Mouse (Mus musculus): ENCODE data around the gene Meis3.

Gene Meis3

GRCm38 (mm10) chr7:16160702-16161101 lies 14.2 kb upstream of the Meis3 start:
- no peak for DNase-seq (ENCODE audit: low spot score in 2 of 2)

DNA sequence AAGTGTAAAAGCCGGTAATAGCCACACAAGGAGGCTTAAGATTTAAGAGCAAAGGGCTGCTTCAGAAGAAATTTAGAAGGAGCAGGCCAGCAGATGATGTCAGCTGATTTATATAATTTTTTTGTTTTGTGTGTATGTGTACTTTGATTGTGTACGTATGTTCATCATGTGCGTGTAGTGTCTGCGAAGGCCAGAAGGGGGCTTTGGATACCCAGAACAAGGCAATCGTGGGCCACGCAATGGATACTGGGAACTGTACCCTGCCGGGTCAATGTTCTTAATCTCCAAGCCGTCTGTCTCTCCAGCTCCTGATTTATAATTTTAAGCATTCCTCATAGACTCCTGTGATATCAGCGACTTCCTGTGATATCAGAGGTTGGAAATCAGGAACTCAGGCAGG lies 13.6 kb upstream of the Meis3 start:
- no peak for DNase-seq (ENCODE audit: low spot score in 2 of 2)

GRCm38 (mm10) chr7:16162036-16162435 lies 12.9 kb upstream of the Meis3 start:
- no peak for DNase-seq (ENCODE audit: low spot score in 2 of 2)

DNA sequence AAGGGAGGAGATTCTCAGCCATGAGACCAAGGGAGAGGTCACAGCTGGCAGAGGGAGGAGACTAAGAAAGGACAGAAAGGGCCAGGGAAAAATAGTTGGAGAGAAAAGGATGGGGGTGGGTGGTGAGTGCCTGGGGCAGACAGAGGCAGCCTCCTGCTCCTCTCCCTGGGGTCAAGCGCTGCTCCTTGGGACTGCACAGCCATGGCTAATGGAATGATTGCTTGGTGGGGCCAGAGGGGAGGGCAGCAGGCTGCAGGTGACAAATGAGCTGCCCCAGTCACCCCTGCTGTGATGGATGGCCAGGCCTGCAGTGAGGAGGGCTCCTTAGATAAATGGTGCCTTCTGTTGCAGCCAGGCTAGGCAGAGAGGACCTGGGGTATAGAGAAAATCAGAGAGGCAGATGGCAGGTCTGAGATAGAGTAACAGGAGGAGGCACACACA lies 2.7 kb upstream of the Meis3 start:
- DNase-seq (ENCODE audit: low spot score in 2 of 2): no peak

GRCm38 (mm10) chr7:16172586-16173140 lies 2.2 kb upstream of the Meis3 start:
- no peak for DNase-seq (ENCODE audit: low spot score in 2 of 2)

GRCm38 (mm10) chr7:16173146-16173545 lies 1.7 kb upstream of the Meis3 start:
- DNase-seq (ENCODE audit: low spot score in 2 of 2): no peak

- DNase-seq (ENCODE audit: low spot score in 2 of 2): no peak
Observed at GRCm38 (mm10) chr7:16175542-16175931, 647 bp downstream of the Meis3 start.

DNA sequence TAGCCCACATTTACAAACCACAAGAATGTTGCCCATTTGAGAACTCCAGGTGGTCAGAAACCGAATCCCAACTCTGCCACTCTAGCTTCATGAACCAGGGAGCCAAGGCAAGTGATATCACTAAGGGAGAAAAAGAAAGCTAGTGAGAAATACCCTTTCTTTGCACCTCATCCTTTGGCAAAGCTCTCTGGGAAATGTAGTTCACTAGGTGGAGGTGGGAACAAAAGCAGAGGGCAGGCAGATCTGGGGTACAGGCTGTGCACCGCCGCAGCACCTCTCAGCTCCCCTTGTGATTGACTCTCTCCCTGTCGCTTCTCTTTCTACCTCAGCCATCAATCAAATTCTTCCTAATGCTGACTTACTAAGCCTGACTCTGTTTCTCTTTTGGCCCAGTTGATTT lies 3.2 kb downstream of the Meis3 start:
- DNase-seq (ENCODE audit: low spot score in 2 of 2): no peak

DNA sequence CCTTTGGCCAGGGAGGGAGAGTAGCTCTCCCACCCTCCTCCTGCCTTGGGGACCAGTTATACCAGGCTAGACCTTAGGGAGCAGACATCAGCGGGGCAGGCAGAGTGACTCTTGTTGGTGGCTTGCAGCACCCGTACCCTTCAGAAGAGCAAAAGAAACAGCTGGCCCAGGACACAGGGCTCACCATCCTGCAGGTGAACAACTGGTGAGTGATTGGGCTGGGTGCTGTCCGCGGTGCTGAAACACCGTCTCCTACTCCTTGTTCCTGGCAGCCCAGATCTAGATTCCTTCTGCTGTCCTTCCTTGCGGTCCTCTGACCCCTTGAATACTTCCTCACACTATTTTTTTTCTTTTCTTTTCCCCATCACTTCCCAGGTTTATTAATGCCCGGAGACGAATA lies 8.8 kb downstream of the Meis3 start:
- DNase-seq (ENCODE audit: low spot score in 2 of 2): no peak

- DNase-seq (ENCODE audit: low spot score in 2 of 2): no peak
Observed at GRCm38 (mm10) chr7:16187494-16187893, 12.6 kb downstream of the Meis3 start.

GRCm38 (mm10) chr7:16192315-16192714 lies 17.4 kb downstream of the Meis3 start:
- peak; percentile 65 to 67 for DNase-seq (ENCODE audit: low spot score in 2 of 2)

- no peak for DNase-seq (ENCODE audit: low spot score in 2 of 2)
Observed at GRCm38 (mm10) chr7:16193702-16194101, 18.8 kb downstream of the Meis3 start.

DNA sequence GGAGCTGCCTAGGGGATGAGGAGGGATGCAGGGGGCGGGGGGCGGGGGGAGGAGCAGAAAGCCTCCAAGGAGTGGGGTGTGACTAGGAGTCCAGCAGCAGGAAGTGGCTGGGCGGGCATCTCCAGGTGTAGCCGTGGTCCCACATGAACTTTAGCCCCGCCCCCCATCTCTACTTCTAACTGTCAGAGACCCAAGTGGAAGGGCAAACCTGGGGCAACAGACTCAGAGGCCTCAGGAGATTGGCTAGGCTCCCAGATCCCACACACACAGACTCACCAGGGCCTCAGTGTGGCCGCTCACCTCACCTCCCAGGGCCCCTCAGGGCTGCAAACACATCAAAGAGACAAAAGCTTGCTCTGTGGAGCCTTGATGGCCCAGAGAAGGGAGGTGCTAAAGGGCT lies 21.7 kb downstream of the Meis3 start:
- no peak for DNase-seq (ENCODE audit: low spot score in 2 of 2)

DNA sequence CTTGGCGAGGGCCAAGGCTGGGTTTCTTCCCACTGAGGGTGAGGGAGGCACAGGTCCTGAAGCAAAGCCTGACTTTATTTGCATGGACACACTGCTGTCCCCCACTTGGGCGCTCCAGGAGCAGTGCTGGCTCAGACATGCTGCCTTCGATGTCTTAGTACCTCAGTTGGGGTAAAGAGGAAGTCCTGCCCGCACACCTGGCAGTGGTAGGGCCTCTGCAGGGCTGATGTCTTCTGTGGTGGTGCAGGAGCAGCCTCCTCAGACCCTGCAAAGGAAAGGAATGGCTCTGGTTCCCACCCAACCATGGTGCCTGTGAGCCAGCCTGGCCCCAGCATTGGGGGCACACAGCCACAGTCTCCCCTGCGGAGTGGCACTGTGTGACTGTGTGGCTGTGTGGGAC lies 22.3 kb downstream of the Meis3 start:
- no peak for DNase-seq (ENCODE audit: low spot score in 2 of 2)

- DNase-seq (ENCODE audit: low spot score in 2 of 2): no peak
Observed at GRCm38 (mm10) chr7:16198540-16198939, 23.6 kb downstream of the Meis3 start.

GRCm38 (mm10) chr7:16201136-16201535 lies 26.2 kb downstream of the Meis3 start:
- DNase-seq (ENCODE audit: low spot score in 2 of 2): no peak

DNA sequence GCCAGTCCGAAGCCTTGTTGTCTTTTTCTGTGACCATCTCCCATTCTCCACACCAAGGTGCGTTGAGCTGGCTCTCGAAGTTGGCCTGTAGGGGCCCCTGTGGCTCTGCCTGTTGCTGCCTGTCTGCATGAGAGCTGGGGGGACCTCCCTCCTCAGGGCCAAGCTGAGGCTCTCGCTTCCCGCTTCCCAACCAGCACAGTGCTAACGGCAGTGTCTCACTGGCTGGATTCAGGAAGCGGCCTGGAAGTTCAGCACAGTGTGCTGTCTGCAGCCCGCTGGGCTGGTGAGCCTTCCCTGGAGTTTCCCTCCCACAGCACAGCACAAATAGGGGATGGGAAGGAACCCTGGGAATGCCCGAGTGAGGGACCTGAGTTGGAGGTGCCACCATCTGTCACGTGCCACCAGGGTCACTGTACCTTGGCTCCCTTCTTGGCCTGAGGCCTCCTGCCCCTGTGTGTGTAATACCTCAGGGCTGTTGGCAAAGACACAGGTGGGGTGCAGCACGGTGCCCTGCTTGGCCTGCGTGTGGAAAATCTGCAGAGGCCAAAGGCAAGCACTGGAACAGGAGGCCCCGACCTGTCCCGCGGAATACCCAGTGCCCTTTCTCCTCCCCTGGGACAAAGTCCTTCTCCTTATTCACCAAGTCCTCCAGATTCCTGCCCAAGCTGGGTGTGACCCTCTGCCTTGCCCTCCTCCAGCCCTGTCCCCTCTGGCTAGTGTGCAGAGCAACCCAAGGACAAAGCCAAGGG lies 28.0 kb downstream of the Meis3 start:
- no peak for DNase-seq (ENCODE audit: low spot score in 2 of 2)

GRCm38 (mm10) chr7:16203505-16203903 lies 28.6 kb downstream of the Meis3 start:
- DNase-seq (ENCODE audit: low spot score in 2 of 2): no peak

- no peak for DNase-seq (ENCODE audit: low spot score in 2 of 2)
Observed at GRCm38 (mm10) chr7:16204791-16205190, 29.9 kb downstream of the Meis3 start.

GRCm38 (mm10) chr7:16207076-16207475 lies 32.2 kb downstream of the Meis3 start:
- DNase-seq (ENCODE audit: low spot score in 2 of 2): no peak

- DNase-seq (ENCODE audit: low spot score in 2 of 2): peak; percentile 26 to 63
Observed at GRCm38 (mm10) chr7:16207496-16207895, 32.6 kb downstream of the Meis3 start.

DNA sequence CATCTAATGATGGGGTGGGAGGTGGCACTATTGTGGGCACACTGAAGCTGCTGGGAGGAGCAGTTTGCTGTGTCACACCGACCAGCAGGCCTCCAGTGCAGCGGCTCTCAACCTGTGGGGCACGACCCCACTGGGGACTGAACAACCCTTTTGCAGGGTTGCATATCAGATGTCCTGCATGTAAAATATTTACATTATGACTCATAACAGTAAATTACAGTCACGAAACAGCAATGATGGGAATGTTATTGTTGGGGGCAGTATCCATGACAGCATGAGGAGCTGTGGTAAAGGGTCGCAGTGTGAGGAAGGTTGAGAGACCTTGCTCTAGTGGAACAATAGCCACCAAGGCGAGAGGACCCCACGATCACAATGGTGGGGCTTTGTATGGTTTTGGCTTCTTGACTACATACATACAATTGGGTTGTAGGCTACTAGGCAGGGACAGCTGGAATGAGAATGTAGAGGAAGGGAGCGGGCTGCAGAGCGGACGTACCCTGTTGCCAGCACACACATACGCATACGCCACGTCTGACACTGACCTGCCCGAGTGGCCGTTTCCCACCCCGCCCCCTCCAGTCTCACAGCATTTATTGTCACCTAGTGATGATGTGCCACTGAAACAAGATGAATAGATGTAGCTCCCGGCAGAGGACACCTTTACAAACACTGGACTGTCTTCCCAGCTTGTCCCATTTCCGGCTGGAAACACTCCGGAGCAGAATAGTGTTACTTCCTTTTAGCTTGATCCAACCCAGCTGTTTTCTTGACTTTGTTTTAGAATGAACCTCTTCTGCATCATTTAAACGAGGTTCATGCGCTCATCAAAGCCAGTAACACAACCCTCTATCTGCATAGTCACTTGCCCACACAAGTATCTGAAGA lies 34.1 kb downstream of the Meis3 start:
- no peak for DNase-seq (ENCODE audit: low spot score in 2 of 2)

All from heart, adult 9 months (tissue).